Mouse (Mus musculus): ENCODE results near the gene Hadhb. TPM values are rescaled to one million over a fixed set of nuclear protein-coding genes. Genes with fewer than 3 reads are reported as not detected.
A peak's percentile ranks its signal among the peaks of the same experiment; 100 is the strongest.

Hadhb gene
- total and polyA plus RNA-seq, 2 experiments from 2014 or later, result 46.2 to 59.3 TPM

GRCm38 (mm10) chr5:30114761-30115140 lies 40.3 kb upstream of the Hadhb start:
- 8% methylated on average over 28 of the region's 28 CpGs for WGBS
- ATAC-seq, result peak; percentile 19
- no peak for TF ChIP-seq CTCF (IDR thresholded peaks at IDR 0.05; ENCODE audit: low read depth)
- H3K27ac ChIP-seq (ENCODE audit: low read depth, low read length), result no peak overlapping the region
- no peaks in the 10 kb centered on the region for H3K4me1 ChIP-seq (ENCODE audit: insufficient read depth)
- peaks cover 18% of the 10 kb centered on the region for H3K36me3 ChIP-seq (ENCODE audit: insufficient read depth)
- H3K27me3 ChIP-seq (ENCODE audit: insufficient read depth, low read length), result no peaks in the 10 kb centered on the region
- DNase-seq, result no peak
- peak overlapping the region; percentile 86 for H3K4me2 ChIP-seq (ENCODE audit: low read depth)
- peak overlapping the region; percentile 57 for H3K9ac ChIP-seq
- no peaks in the 10 kb centered on the region for H3K9me3 ChIP-seq (ENCODE audit: low read length)
- H3K4me3 ChIP-seq (ENCODE audit: low read depth, low read length), result peak overlapping the region; percentile 55

GRCm38 (mm10) chr5:30115718-30116117 lies 39.3 kb upstream of the Hadhb start:
- no peak overlapping the region for H3K4me2 ChIP-seq (ENCODE audit: low read depth)
- no peak overlapping the region for H3K9ac ChIP-seq
- ATAC-seq, result no peak
- no peak overlapping the region for H3K4me3 ChIP-seq (ENCODE audit: low read depth, low read length)
- H3K27me3 ChIP-seq (ENCODE audit: insufficient read depth, low read length), result no peaks in the 10 kb centered on the region
- no peaks in the 10 kb centered on the region for H3K9me3 ChIP-seq (ENCODE audit: low read length)
- H3K27ac ChIP-seq (ENCODE audit: low read depth, low read length), result no peak overlapping the region
- peak; percentile 39 for TF ChIP-seq CTCF (IDR thresholded peaks at IDR 0.05; ENCODE audit: low read depth)
- H3K36me3 ChIP-seq (ENCODE audit: insufficient read depth), result peaks cover 28% of the 10 kb centered on the region
- no peak for DNase-seq
- 41% methylated on average over 10 of the region's 10 CpGs for WGBS
- H3K4me1 ChIP-seq (ENCODE audit: insufficient read depth), result no peaks in the 10 kb centered on the region

- no peak for ATAC-seq
- Histone ChIP-seq H3K27me3 (ENCODE audit: insufficient read depth, low read length) (no peaks in the 10 kb centered on the region), H3K4me3 (ENCODE audit: low read depth, low read length) (no peak overlapping the region), H3K36me3 (ENCODE audit: insufficient read depth) (peaks cover 50% of the 10 kb centered on the region), H3K27ac (ENCODE audit: low read depth, low read length) (no peak overlapping the region), H3K9me3 (ENCODE audit: low read length) (no peaks in the 10 kb centered on the region), H3K4me2 (ENCODE audit: low read depth) (no peak overlapping the region), H3K4me1 (ENCODE audit: insufficient read depth) (no peaks in the 10 kb centered on the region), H3K9ac (no peak overlapping the region)
- DNase-seq, result no peak
- WGBS, result 81% methylated on average over 1 of the region's 1 CpGs
- TF ChIP-seq CTCF (IDR thresholded peaks at IDR 0.05; ENCODE audit: low read depth), result no peak
Observed at GRCm38 (mm10) chr5:30118018-30118417, 37.0 kb upstream of the Hadhb start.

DNA sequence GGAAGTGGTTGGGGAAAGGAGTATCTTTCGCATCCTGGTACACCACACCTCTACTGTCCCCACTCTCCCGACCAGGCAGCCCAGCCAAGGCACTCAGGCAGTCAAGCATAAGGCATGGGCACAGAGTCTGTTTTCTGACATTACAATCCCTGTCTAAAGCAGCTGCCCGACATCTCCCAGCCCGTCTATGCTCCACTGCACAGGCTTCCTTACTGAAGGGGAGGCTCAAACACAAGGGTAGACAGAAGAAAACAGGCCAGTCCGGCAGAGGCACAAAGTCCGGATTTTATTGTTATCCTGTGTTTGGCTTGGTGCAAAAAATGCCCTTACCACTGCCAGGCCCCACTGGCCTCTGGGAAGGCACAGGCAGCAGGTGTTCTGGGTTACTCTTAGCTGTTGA lies 35.9 kb upstream of the Hadhb start:
- DNase-seq (no peak), ATAC-seq (no peak)
- TF ChIP-seq CTCF (IDR thresholded peaks at IDR 0.05; ENCODE audit: low read depth), result no peak
- no peaks in the 10 kb centered on the region for H3K9me3 ChIP-seq (ENCODE audit: low read length)
- H3K4me2 ChIP-seq (ENCODE audit: low read depth), result no peak overlapping the region
- no peak overlapping the region for H3K4me3 ChIP-seq (ENCODE audit: low read depth, low read length)
- H3K9ac ChIP-seq, result no peak overlapping the region
- WGBS, result 85% methylated on average over 6 of the region's 6 CpGs
- H3K4me1 ChIP-seq (ENCODE audit: insufficient read depth), result no peaks in the 10 kb centered on the region
- H3K27ac ChIP-seq (ENCODE audit: low read depth, low read length), result no peak overlapping the region
- no peaks in the 10 kb centered on the region for H3K27me3 ChIP-seq (ENCODE audit: insufficient read depth, low read length)
- peaks cover 61% of the 10 kb centered on the region for H3K36me3 ChIP-seq (ENCODE audit: insufficient read depth)

DNA sequence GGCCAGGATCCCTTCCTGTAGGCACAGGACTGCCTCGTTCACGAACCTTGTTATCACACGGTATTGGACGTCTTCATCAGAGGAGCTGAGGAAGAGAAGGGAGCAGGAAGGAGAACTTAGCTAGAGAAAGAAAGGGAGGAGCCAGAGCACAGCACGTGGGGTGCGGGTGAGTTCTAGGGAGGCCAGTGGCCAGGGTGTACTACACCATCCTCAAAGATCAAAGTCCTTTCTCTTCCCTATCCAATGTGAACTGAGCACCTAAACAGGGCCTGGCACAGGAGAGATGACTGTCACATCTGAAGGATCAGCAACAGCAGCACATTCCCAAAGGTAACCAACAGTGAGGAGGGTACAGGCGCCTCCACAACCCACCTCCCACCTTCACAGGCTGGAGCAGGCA lies 34.9 kb upstream of the Hadhb start:
- H3K4me3 ChIP-seq (ENCODE audit: low read depth, low read length), result no peak overlapping the region
- H3K9me3 ChIP-seq (ENCODE audit: low read length), result no peaks in the 10 kb centered on the region
- DNase-seq, result no peak
- 83% methylated on average over 7 of the region's 7 CpGs for WGBS
- H3K4me1 ChIP-seq (ENCODE audit: insufficient read depth), result no peaks in the 10 kb centered on the region
- H3K4me2 ChIP-seq (ENCODE audit: low read depth), result no peak overlapping the region
- H3K27ac ChIP-seq (ENCODE audit: low read depth, low read length), result no peak overlapping the region
- no peaks in the 10 kb centered on the region for H3K27me3 ChIP-seq (ENCODE audit: insufficient read depth, low read length)
- peaks cover 70% of the 10 kb centered on the region for H3K36me3 ChIP-seq (ENCODE audit: insufficient read depth)
- TF ChIP-seq CTCF (IDR thresholded peaks at IDR 0.05; ENCODE audit: low read depth), result no peak
- no peak overlapping the region for H3K9ac ChIP-seq
- no peak for ATAC-seq

DNA sequence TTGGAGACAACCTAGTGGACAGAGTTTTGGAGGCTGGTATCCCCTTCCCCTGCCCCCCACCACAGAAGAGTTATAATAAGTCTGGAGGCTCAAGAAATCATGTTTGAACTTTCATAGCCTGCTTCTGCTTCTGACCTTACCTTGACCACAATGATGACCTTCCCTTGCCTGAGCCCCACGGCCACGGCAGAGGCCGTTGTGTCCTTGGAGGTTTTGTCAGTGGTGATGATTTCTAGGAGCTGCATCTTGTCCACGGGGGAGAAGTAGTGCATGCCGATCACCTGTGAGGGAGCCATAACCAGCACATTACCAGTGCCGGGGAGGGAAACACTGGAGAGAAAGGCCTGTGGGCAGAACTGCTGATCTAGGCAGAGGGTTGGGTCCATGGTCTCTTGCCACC lies 32.6 kb upstream of the Hadhb start:
- no peak for DNase-seq
- H3K4me3 ChIP-seq (ENCODE audit: low read depth, low read length), result no peak overlapping the region
- H3K9ac ChIP-seq, result no peak overlapping the region
- no peak for TF ChIP-seq CTCF (IDR thresholded peaks at IDR 0.05; ENCODE audit: low read depth)
- H3K27me3 ChIP-seq (ENCODE audit: insufficient read depth, low read length), result no peaks in the 10 kb centered on the region
- no peak for ATAC-seq
- H3K27ac ChIP-seq (ENCODE audit: low read depth, low read length), result no peak overlapping the region
- no peak overlapping the region for H3K4me2 ChIP-seq (ENCODE audit: low read depth)
- WGBS, result 94% methylated on average over 6 of the region's 6 CpGs
- H3K9me3 ChIP-seq (ENCODE audit: low read length), result no peaks in the 10 kb centered on the region
- peaks cover 83% of the 10 kb centered on the region for H3K36me3 ChIP-seq (ENCODE audit: insufficient read depth)
- no peaks in the 10 kb centered on the region for H3K4me1 ChIP-seq (ENCODE audit: insufficient read depth)

GRCm38 (mm10) chr5:30125587-30125986 lies 29.5 kb upstream of the Hadhb start:
- 43% methylated on average over 5 of the region's 5 CpGs for WGBS
- Histone ChIP-seq H3K9me3 (ENCODE audit: low read length) (no peaks in the 10 kb centered on the region), H3K4me1 (ENCODE audit: insufficient read depth) (no peaks in the 10 kb centered on the region), H3K9ac (no peak overlapping the region), H3K36me3 (ENCODE audit: insufficient read depth) (peaks cover 84% of the 10 kb centered on the region), H3K27ac (ENCODE audit: low read depth, low read length) (no peak overlapping the region), H3K27me3 (ENCODE audit: insufficient read depth, low read length) (no peaks in the 10 kb centered on the region), H3K4me3 (ENCODE audit: low read depth, low read length) (no peak overlapping the region), H3K4me2 (ENCODE audit: low read depth) (no peak overlapping the region)
- ATAC-seq, result no peak
- DNase-seq, result peak; percentile 47
- TF ChIP-seq CTCF (IDR thresholded peaks at IDR 0.05; ENCODE audit: low read depth), result peak; percentile 71

GRCm38 (mm10) chr5:30126756-30127155 lies 28.3 kb upstream of the Hadhb start:
- Histone ChIP-seq H3K27ac (ENCODE audit: low read depth, low read length) (no peak overlapping the region), H3K36me3 (ENCODE audit: insufficient read depth) (peaks cover 78% of the 10 kb centered on the region), H3K4me2 (ENCODE audit: low read depth) (no peak overlapping the region), H3K9me3 (ENCODE audit: low read length) (no peaks in the 10 kb centered on the region), H3K9ac (no peak overlapping the region), H3K4me3 (ENCODE audit: low read depth, low read length) (no peak overlapping the region), H3K4me1 (ENCODE audit: insufficient read depth) (no peaks in the 10 kb centered on the region), H3K27me3 (ENCODE audit: insufficient read depth, low read length) (no peaks in the 10 kb centered on the region)
- DNase-seq (no peak), ATAC-seq (no peak)
- WGBS, result 89% methylated on average over 7 of the region's 7 CpGs
- TF ChIP-seq CTCF (IDR thresholded peaks at IDR 0.05; ENCODE audit: low read depth), result no peak
